8 mouse cellular contexts compared by ENCODE assay signal in genomic region chr7:84779276-84779825, GRCm38 (mm10).
DNase-seq lines count a peak whose midpoint lies in the region; TF ChIP-seq lines count a peak whose summit lies in the region.

No protein-coding gene starts in this region.

- intact Hi-C loops in gastrocnemius, adult 2 months (cut with DNase I), result loop anchor here (2.0 kb wide), 2 partner anchors 31 to 185 kb away; no protein-coding TSS in a partner anchor

- H3K4me1 ChIP-seq in megakaryocyte, embryonic 14.5 days, result peaks cover 4% of the 10 kb centered on the region; the same call in 1 of the 2 replicates

- DNase-seq in WW6 (ENCODE audit: low read depth, low spot score), result peak; percentile 77
- peak; percentile 85 to 92 for DNase-seq in cerebellum, postnatal 4 days (ENCODE audit: low spot score in 2 of 2)
- DNase-seq in gastrocnemius, adult 2 months, result peak; percentile 87
- peak; percentile 86 for DNase-seq in hindlimb bud, embryonic 11.5 days (ENCODE audit: extremely low spot score, low read depth, low spot score)
- DNase-seq in left cerebral cortex, adult 8-10 months (ENCODE audit: low spot score in 2 of 2), result peak; percentile 84 to 85
- peak; percentile 91 to 92 for DNase-seq in right cerebral cortex, postnatal 10 days (ENCODE audit: low spot score in 2 of 2)
- DNase-seq in urinary bladder, postnatal 25 days (ENCODE audit: low spot score), result peak; percentile 86

- peak overlapping the region; percentile 68 for H3K27ac ChIP-seq in gastrocnemius, adult 2 months

- H3K4me3 ChIP-seq in gastrocnemius, adult 2 months, result peak overlapping the region; percentile 88
- H3K4me3 ChIP-seq in megakaryocyte, embryonic 14.5 days (replicated peaks), result peak overlapping the region; percentile 95

- no peaks in the 10 kb centered on the region for H3K27me3 ChIP-seq in megakaryocyte, embryonic 14.5 days (replicated peaks)

- no peaks in the 10 kb centered on the region for H3K36me3 ChIP-seq in megakaryocyte, embryonic 14.5 days (replicated peaks; ENCODE audit: low read length)

- H3K9me3 ChIP-seq in megakaryocyte, embryonic 14.5 days, result no peaks in the 10 kb centered on the region

- TF ChIP-seq CTCF in gastrocnemius, adult 2 months (IDR thresholded peaks at IDR 0.05), result peak; percentile 80

Comparison
In these comparisons a context has a peak if more than half of its experiments do, and no peak if none do; other contexts are left out.
1. Peak in every context shown above with its lines: DNase-seq, H3K4me3 ChIP-seq and H3K27ac ChIP-seq.